Mouse (Mus musculus) liver, adult 2 months (tissue): ENCODE data around the gene Nfkbie.

Experiments
- CTCF ChIP-seq: fragments of 200-500 bp; IDR thresholded peaks from 2 replicates; pipeline ENCODE4 v1.5.1; 2011; ENCODE audit warnings: low read depth, low read length, control low read depth
- POLR2A ChIP-seq: fragments of 200-500 bp; IDR thresholded peaks from 2 replicates; pipeline ENCODE4 v1.6.1; 2011; ENCODE audit warnings: low read length, control low read depth; ENCODE audit not compliant: insufficient read depth; ENCODE audit errors: extremely low read depth

DNA sequence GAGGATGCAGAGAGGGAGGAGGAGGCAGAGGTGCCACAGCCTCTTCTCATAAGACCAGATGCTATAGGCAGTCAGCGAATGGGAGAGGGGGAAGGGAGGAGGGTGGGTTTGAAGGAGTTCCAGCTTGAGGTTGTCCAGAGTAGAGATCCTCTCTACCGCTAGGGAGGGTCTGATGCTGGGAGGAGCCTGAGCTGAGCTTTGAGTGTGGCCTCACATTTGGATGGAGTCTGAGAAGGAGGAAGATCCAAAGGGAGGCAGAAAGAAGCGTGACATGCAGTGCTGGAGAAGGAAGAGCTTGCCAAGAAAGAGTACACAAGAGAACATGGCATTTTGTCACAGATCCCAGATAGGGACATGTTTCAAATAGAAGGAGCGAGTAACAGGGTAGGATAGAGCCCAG is 17.1 kb upstream of the Nfkbie start:
- TF ChIP-seq POLR2A (no peak), CTCF (no peak)
